Mouse (Mus musculus) ES-E14 (cell line): ENCODE measurements at regions not wholly inside any gene's neighbourhood (a gene's known extent, or its start where the extent isn't known, plus 50 kb on each side); places are given as distances from the start of the nearest gene placed in this dataset.

Experiments
- CHD2 ChIP-seq: IDR thresholded peaks from 2 replicates; pipeline ENCODE4 v1.6.1; 2014; ENCODE audit warnings: mild to moderate bottlenecking, low read depth, low read length, inconsistent platforms
- HCFC1 ChIP-seq: IDR thresholded peaks from 2 replicates; pipeline ENCODE4 v1.6.1; 2012; ENCODE audit warnings: low read length, inconsistent platforms, borderline replicate concordance; ENCODE audit not compliant: insufficient read depth
- MAFK ChIP-seq: IDR thresholded peaks from 2 replicates; pipeline ENCODE4 v1.6.1; 2014; ENCODE audit warnings: mild to moderate bottlenecking, low read depth, low read length, inconsistent platforms; ENCODE audit not compliant: insufficient read depth
- ZC3H11A ChIP-seq: IDR thresholded peaks from 2 replicates; pipeline ENCODE4 v1.6.1; 2012; ENCODE audit warnings: low read depth, mild to moderate bottlenecking, inconsistent platforms, low read length, borderline replicate concordance
- ZNF384 ChIP-seq: IDR thresholded peaks from 2 replicates; pipeline ENCODE4 v1.6.1; 2012; ENCODE audit warnings: low read depth, low read length, inconsistent platforms

DNA sequence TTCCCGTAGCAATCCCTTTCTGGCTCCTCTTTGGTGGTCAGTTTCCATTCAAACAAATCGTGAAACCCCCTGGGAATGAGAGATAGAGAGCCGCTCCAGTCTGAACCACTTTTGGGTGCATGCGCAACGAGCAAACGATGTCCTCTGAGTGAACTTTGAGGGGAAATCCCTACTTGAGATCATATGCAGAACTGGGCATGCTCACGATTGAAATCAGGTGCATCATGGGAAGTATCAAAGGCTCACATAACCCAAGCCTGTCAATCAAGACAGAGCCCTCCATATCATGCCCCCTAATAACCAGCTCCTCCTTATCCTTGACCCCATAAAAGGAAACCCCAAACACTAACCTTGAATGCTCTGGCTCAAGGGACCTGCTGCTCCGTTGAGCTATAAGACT lies 59.1 kb upstream of the Dio3 start:
- TF ChIP-seq ZC3H11A (no peak), CHD2 (no peak), HCFC1 (no peak), MAFK (no peak), ZNF384 (no peak)
